Mouse (Mus musculus): Measurements from ENCODE around the gene Lrriq1.

Lrriq1 gene

DNA sequence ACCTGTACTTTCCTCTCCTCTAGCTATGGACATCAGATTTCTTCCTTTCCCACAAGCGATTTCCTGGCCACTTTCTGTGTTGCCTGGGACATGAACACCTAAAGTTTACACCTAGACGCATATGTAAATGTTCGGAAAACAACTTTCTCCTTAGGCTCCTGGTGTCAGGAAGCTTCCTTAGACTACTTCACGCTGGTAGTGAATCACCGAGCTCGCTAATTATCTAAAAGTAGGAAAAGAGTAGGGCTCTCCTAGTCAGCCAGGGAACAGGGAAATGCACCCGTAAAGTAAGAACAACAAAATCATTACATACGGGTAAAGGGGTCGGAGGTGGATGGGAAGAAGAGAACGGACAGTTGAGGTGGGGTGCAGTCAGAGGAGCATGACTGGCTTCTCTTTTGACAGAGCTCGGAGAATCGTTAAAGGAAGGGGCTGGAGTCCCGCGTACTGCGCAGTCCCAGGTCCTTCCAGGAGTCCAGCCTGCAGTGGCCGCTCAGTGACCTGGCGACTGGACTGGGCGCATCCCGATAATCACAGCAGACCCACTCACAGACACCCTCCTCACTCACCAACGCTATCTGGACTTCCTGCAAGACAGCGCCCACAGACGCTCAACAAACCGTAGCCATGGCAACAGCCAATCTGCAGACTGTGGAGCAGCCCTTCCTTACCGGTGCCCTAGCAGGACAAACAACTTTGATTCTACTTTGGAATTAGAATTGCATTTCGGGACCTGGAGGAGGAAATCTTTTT, at the start of gene Lrriq1:
Gene Lrriq1 (minus strand): TSS at position 616 of the 753 bp plus-strand sequence.
- in situ Hi-C loops (cut with MboI, MseI): no loop called here

DNA sequence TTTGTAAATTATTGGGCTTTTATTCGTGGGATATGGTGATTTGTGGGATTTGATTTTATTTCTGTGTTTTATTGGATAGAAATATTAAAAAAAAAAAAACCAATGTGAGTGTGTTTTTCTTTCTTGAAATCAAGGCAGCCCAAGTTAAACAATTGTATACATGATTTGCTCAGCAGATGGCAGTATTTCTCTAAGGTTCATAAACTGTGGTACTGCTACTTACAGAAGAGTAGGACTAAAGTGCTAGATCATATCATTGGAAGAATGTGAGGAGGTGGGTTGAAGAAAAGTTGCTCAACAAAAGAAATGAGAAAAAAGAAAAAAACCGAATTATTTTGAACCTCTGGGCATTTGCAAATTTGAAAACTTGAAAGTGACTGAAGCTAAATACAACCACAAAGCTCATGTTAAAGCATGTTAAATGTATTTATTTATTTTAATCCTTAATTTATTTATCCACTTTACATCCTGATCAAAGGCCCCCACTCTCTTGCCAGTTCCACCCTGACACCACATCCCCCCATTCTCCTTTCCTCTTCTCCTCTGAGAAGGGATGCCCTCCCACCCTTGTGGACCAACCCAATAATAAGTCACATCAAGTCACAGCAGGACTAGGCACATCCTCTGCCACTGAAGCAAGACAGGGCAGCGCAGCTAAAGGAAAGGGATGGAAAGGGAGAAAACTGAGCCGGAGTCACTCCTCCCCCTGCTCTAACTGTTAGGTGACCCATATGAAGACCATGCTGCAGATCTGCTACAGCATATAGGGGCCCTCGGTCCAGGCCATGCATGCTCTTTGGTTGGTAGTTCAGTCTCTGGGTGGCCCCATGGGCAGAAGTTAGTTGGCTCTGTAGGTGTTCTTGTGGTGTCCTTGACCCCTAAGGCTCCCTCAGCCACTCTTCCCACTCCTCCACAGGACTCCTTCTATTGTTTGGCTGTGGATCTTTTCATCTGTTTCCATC, 18.0 kb upstream of the Lrriq1 start:
- in situ Hi-C loops (cut with MboI, MseI): no loop called here

DNA sequence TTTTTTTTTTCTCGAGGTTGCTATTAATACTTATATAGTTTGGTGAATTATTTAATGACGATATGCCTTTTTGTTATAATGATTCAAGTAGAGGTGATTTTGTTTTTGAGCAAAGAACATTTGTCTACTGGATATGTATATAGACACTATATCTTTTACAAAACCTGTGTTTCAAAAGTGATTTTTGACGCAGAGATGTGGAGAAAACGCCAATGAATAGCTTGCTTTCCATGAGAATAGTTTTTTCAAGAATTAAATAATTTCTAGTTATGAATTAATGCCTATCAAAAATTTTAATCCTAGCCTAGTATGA, 294 bp upstream of the Lrriq1 start:
- in situ Hi-C loops (cut with MboI, MseI): no loop called here

DNA sequence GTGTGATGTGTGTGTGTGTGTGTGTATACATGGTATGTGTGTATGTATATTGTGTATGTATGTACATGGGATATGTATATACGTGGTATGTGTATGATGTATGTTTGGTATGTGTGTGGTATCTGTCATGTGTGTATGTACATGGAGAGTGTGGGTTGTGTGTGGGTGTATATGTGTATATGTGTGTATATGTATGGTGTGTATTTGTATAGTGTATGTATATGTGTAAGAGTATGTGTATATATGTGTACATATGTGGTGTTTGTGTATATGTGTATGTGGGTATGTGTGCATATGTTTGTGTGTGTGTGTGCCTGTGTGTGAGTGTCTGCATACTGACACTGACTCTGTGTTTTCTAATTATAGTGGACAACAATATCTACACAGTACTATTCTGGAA, 9.5 kb downstream of the Lrriq1 start:
- in situ Hi-C loops (cut with MboI, MseI): no loop called here

- in situ Hi-C loops (cut with MboI, MseI): no loop called here
Measured at GRCm38 (mm10) chr10:103194655-103195328, 41.3 kb downstream of the Lrriq1 start.

- in situ Hi-C loops (cut with MboI, MseI): no loop called here
Measured at GRCm38 (mm10) chr10:103145769-103146379, 90.2 kb downstream of the Lrriq1 start.

- in situ Hi-C loops (cut with MboI, MseI): no loop called here
Measured at GRCm38 (mm10) chr10:103144927-103145768, 91.0 kb downstream of the Lrriq1 start.

DNA sequence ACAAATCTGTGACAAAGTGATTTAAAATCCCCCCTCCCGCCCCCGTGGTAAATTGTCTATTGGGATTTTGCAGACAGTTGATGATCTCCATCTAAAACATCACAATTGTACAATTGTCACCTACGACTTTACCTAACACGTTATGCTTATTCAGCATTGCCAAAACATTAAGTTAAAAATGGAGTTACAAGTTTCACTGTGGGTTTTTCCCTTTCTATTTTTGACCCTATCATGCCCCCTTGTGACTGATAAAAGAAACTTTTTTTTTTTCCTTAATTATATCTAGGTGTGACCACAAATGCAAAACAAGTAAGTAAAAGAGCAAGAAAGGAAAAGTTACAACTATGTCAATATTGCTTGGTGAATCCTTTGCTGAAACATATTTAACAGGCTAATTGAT, 93.6 kb downstream of the Lrriq1 start:
- in situ Hi-C loops (cut with MboI, MseI): no loop called here

DNA sequence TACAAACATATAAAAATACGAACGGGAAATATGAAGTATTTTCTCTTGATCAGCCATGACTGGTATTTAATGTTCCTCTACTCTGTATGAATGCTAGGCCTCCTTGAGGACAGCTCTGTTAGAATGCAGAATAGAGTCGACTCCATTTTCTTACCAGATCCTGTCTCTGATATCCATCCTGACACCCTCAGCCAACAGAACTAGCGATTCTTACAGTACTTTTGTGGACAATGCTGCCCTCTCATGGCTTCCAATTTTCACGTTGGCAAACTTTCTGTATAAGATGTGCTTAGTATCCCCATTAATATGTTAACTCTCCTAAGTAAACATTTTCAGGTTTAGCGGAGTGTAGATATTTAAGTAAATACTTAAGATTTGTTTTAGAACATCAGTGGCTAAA, 94.6 kb downstream of the Lrriq1 start:
- in situ Hi-C loops (cut with MboI, MseI): no loop called here

DNA sequence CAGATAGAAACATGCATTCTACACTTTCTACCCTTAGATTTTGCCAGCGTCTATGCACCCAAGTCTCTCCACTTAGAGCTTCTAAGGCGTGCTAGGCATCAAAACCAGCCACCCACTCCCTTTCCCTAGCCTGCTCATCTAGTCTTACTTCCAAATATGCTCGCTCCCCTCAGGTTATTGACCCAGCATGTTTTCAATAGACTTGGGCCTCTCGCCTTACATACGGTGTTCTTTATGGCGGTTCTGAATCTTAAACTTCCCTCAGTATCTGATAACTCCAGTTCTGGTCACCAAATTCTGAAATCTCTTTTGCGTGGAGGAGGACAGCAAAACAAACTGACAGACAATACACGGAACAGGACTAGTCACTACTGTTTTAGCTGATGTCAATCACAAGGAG, 95.5 kb downstream of the Lrriq1 start:
- in situ Hi-C loops (cut with MboI, MseI): no loop called here

DNA sequence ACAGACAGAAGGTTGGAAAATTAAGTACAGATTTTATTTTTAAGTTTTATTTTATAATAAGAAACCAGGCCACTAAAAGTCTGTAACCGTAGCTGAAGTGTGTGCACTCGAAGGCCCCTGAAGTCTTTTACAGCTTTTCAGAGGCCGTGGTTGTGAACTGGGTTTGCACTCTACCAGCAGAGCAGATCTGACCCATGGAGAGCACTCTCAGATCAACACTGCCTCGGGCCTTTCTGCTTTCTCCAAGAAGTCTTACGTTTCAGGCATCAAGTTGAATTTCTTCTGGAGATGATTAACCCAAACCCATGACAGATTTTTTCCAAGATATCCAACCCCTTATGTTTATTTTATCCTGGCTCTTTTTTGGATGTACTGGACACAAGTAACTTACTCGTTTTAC, 121.5 kb downstream of the Lrriq1 start:
- in situ Hi-C loops (cut with MboI, MseI): no loop called here

DNA sequence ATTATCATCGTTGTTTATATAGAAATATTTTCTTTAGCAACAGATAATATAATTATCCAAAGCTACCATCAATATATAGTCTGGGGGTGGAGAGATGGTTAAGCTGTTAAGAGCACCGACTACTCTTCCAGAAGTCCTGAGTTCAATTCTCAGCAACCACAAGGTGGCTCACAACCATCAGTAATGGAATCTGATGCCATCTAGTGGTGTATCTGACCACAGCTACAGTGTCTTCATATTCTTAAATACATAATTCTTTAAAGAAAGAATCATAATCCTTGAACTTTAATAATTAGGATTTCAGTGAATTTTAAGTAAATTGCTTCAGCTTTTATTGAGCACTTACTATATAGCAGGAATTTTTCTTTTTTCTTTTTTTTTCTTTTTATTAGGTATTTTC, 128.0 kb downstream of the Lrriq1 start:
- in situ Hi-C loops (cut with MboI, MseI): no loop called here

DNA sequence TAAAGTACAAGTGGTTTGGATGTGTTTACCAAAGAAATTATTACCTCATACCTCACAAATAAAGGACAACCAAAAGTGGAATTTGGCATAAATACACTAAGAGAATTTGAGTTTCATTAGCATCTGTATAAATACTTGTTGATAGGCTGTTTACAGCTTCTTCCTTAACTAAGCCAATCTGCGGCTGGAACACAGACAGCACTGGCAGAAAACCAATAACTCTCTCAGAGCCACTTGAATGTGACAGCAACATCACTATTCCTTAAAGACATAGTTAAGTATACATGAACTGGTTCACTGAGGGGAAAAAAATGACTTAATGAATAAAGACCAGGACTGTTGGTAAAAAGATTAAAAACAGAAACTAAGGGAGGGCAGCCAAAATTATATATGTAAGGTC, 150.0 kb downstream of the Lrriq1 start:
- in situ Hi-C loops (cut with MboI, MseI): no loop called here

GRCm38 (mm10) chr10:103049593-103049992, 186.5 kb downstream of the Lrriq1 start:
- in situ Hi-C loops (cut with MboI, MseI): no loop called here

DNA sequence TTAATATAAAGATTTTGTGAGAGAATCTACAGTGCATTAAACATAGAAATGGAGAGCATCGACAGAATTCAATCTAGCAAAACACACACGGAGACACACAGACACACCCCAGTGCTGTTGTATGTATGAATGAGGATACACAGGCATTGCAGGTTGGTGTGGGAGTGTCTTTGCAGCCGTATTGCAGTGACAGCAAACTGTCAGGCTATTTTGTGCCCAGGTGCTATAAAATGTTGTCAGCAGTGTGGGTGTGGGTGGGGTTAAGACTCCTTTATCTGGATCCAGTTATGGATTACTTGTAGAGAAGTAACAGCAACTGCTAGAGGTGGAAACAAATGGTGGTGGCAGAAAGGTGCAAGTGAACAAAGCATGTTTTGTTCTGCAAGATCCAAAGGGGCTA, 189.5 kb downstream of the Lrriq1 start:
- in situ Hi-C loops (cut with MboI, MseI): no loop called here

DNA sequence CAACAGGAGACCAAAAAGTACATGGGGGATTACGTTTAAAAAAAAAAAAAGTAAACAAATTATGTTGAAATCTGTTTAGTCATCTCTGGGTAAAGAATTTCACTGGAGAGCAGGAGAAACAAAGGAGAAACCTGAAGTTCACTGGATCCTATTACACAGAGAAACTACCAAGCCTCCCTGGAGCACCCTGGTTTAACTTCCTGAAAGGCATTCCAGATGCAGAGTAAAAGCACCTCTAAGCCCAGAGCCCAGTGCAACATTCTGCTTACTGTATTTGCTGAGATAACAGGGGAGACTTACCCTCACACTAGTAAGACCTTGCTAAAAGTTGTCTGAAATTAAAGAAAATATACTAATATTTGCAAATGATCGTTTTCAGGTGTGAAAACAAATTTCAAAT, 191.1 kb downstream of the Lrriq1 start:
- in situ Hi-C loops (cut with MboI, MseI): no loop called here

DNA sequence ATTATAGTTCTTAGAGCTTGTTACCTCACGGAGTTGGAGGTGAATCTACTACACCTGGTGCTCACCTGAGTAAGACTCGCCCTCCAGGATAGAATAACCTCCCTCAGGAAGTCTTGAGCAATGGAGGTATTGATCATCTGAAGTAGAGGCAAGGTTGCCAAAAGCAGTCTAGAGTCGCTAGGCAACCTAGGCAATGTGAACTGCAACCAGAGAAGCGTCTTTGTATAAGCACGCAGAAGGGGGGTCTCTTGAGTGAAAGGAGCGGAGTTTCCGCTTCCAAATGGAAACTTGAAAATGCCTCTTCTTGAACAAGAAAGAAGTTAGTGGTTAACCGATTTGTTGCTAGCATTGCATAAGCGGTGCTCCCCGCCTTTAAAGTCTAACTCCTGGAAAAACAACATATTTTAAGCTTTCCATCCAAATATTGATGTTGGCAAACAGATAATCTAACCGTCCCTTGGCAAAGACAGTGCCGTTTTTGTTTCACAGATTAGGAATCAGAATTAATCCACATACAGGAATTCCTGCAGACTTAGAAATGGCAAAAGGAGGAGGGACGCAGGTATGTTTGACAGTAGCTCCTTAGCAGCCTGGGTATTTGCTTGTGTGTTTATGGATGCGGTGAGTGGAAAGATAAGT, 201.0 kb downstream of the Lrriq1 start:
- in situ Hi-C loops (cut with MboI, MseI): no loop called here

- in situ Hi-C loops (cut with MboI, MseI): no loop called here
Measured at GRCm38 (mm10) chr10:103030931-103031330, 205.2 kb downstream of the Lrriq1 start.

GRCm38 (mm10) chr10:103029730-103030490, 206.2 kb downstream of the Lrriq1 start, which contains the start of gene Alx1:
Gene Alx1 (minus strand): TSS chr10:103030215.
- in situ Hi-C loops (cut with MboI, MseI): no loop called here

Measured in T-helper 2 cell (primary cell).